Mouse (Mus musculus) kidney, embryonic 14.5 days (tissue): ENCODE data around the gene Mmadhc. TPM values are rescaled to one million over a fixed set of nuclear protein-coding genes. Genes with fewer than 3 reads are reported as not detected.

Experiments used
- ATAC-seq: fragments of 200-750 bp; cut with Nextera tagmentation; 2 replicates; pipeline ENCODE4 v1.8.0; 2017; ENCODE audit warnings: moderate number of reproducible peaks, mild to moderate bottlenecking, moderate TSS enrichment, moderate library complexity; ENCODE audit not compliant: low FRiP score, low TSS enrichment
- H3K27ac ChIP-seq: fragments of 300-500 bp; sonication (generic); 2 replicates; pipeline ENCODE4 v1.5.1; 2014; ENCODE audit warnings: low read depth, mild to moderate bottlenecking, low read length, moderate library complexity, mixed read lengths
- H3K27me3 ChIP-seq: fragments of 300-500 bp; sonication (generic); 2 replicates; pipeline ENCODE4 v1.6.1; 2014; ENCODE audit warnings: mild to moderate bottlenecking, low read length; ENCODE audit not compliant: control insufficient read depth, insufficient read depth
- H3K36me3 ChIP-seq: fragments of 300-500 bp; sonication (generic); 2 replicates; pipeline ENCODE4 v1.6.1; 2014; ENCODE audit warnings: low read length, mixed read lengths; ENCODE audit not compliant: control insufficient read depth, insufficient read depth
- H3K4me1 ChIP-seq: fragments of 300-500 bp; sonication (generic); 2 replicates; pipeline ENCODE4 v1.6.1; 2014; ENCODE audit warnings: low read length, mixed read lengths; ENCODE audit not compliant: control insufficient read depth, insufficient read depth
- H3K4me2 ChIP-seq: fragments of 300-500 bp; sonication (generic); replicated peaks from 2 replicates; pipeline ENCODE4 v1.6.1; 2014; ENCODE audit warnings: low read depth, mild to moderate bottlenecking, low read length
- H3K4me3 ChIP-seq: fragments of 300-500 bp; sonication (generic); 2 replicates; pipeline ENCODE4 v1.5.1; 2014; ENCODE audit warnings: mild to moderate bottlenecking, low read length
- H3K9ac ChIP-seq: fragments of 300-500 bp; sonication (generic); 2 replicates; pipeline ENCODE4 v1.6.1; 2014; ENCODE audit warnings: low read depth, mild to moderate bottlenecking, low read length, moderate library complexity
- H3K9me3 ChIP-seq: fragments of 300-500 bp; sonication (generic); 2 replicates; pipeline ENCODE4 v1.6.1; 2016; ENCODE audit warnings: low read length; ENCODE audit not compliant: control insufficient read depth
- WGBS: fragments of 180-500 bp; shearing (Covaris S2); extraction: QIAGEN DNeasy Blood & Tissue Kit; methylation state at CpG from one replicate; pipeline ENCODE4 v1.1.7; 2014; 5-methylcytosine and 5-hydroxymethylcytosine counted together
- polyA plus RNA-seq: library from polyadenylated mRNA; unstranded; fragments of >200 nt; fragmentation: Nextera tagmentation; extraction: Ambion mirVana; gene quantifications from 2 replicates; pipeline ENCODE4 v1.2.1, GENCODE M21; 2014

The Mmadhc gene
- polyA plus RNA-seq: 156 and 157 TPM in 2 replicates

- H3K9ac ChIP-seq: peak within 1 kb of the TSS; percentile 84
- peaks cover 18% of the 10 kb centered on the region for H3K4me1 ChIP-seq
- under 1% methylated on average over 58 of the region's 58 CpGs for WGBS
- peak within 1 kb of the TSS; percentile 80 for H3K4me3 ChIP-seq
- H3K9me3 ChIP-seq: no peaks in the 10 kb centered on the region
- peak within 1 kb of the TSS; percentile 79; the same call in 1 of the 2 replicates for H3K27ac ChIP-seq
- peaks cover 4% of the 10 kb centered on the region for H3K36me3 ChIP-seq
- no peaks in the 10 kb centered on the region for H3K27me3 ChIP-seq
- peak; percentile 97 for ATAC-seq
- H3K4me2 ChIP-seq: peak within 1 kb of the TSS; percentile 59
These were observed at the start of gene Mmadhc for GRCm38 (mm10) chr2:50296109-50296986. Gene Mmadhc (minus strand): TSS chr2:50296801.

DNA sequence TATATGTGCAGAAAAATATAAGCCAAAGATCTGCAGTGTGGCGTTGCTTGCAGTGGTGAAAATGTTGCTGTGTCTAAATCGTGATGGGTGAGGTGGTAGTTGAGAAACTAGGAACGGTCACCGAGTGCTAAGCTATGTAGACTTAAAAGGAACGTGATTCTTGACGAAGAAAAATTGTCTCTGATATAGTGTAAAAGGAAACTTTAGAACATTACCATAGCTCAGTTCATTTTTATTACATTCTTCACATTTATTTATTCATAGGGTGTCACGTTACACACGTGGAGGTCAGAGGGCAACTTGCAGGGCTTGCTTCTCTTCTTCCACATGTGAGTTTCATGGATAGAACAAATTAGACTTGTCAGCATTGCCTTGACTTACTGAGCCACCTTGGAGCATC lies 47.0 kb upstream of the Mmadhc start:
- H3K4me3 ChIP-seq: no peak overlapping the region
- H3K36me3 ChIP-seq: no peaks in the 10 kb centered on the region
- H3K4me2 ChIP-seq: no peak overlapping the region
- H3K9me3 ChIP-seq: no peaks in the 10 kb centered on the region
- 61% methylated on average over 8 of the region's 8 CpGs for WGBS
- no peak for ATAC-seq
- H3K27ac ChIP-seq: no peak overlapping the region
- no peaks in the 10 kb centered on the region for H3K27me3 ChIP-seq
- H3K4me1 ChIP-seq: no peaks in the 10 kb centered on the region
- no peak overlapping the region for H3K9ac ChIP-seq

GRCm38 (mm10) chr2:50339061-50339460 lies 42.5 kb upstream of the Mmadhc start:
- ATAC-seq: no peak
- Histone ChIP-seq H3K9me3 (no peaks in the 10 kb centered on the region), H3K9ac (no peak overlapping the region), H3K4me2 (no peak overlapping the region), H3K27ac (no peak overlapping the region), H3K27me3 (no peaks in the 10 kb centered on the region), H3K4me1 (no peaks in the 10 kb centered on the region), H3K4me3 (no peak overlapping the region), H3K36me3 (no peaks in the 10 kb centered on the region)
- WGBS: 64% methylated on average over 3 of the region's 3 CpGs

DNA sequence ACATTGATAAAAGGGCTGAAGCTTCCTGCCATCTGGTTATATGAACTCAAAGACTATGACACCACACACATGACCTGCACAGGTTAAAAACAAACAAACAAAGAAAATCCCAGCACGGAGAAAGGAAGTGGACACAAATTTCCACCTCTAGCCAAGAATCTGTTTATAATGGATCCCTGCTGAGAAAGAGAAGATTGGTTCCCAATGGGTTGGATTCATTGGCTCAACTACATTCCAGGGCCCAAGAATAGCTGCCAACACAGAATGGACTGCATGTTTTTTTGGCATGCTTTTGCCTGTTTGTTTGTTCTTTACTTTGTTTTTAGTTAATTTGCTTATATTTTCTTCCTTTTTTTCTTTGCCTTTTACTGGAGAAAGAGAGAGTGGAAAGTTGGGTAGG lies 41.0 kb upstream of the Mmadhc start:
- WGBS: 75% methylated on average over 1 of the region's 1 CpGs
- no peaks in the 10 kb centered on the region for H3K9me3 ChIP-seq
- no peak for ATAC-seq
- H3K4me1 ChIP-seq: no peaks in the 10 kb centered on the region
- H3K27me3 ChIP-seq: no peaks in the 10 kb centered on the region
- H3K4me3 ChIP-seq: no peak overlapping the region
- no peak overlapping the region for H3K4me2 ChIP-seq
- no peaks in the 10 kb centered on the region for H3K36me3 ChIP-seq
- no peak overlapping the region for H3K27ac ChIP-seq
- H3K9ac ChIP-seq: no peak overlapping the region

DNA sequence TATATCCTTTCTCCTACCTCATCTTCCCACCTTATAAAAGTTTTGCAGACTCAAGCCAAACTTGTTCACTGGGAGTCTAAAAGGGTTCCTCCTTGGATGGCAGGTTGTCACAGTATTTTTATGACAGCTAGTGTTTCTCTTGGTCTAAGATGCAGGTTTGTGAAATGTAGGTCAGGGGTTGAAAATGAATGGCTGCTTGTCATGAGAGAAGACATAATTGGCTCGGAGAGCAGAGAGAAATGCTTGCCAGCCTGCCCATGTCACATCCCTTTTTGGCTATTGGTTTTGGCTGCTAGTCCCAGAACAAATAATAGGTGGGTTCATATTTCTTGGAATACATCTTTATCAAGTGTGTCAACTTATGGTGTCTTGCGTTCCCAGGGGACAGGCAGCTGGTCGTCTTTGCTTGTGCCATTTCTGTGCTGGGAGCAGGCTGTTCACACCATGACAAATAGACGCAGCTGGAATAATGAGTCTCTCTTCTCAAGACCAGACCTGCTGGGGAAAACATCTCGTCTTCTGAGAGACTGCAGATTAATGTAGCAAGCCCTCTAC lies 35.2 kb upstream of the Mmadhc start:
- Histone ChIP-seq H3K4me3 (no peak overlapping the region), H3K27ac (no peak overlapping the region), H3K9ac (no peak overlapping the region), H3K36me3 (no peaks in the 10 kb centered on the region), H3K4me1 (no peaks in the 10 kb centered on the region), H3K9me3 (no peaks in the 10 kb centered on the region), H3K4me2 (no peak overlapping the region), H3K27me3 (no peaks in the 10 kb centered on the region)
- 50% methylated on average over 5 of the region's 5 CpGs for WGBS
- no peak for ATAC-seq

GRCm38 (mm10) chr2:50328181-50328580 lies 31.6 kb upstream of the Mmadhc start:
- H3K27me3 ChIP-seq: no peaks in the 10 kb centered on the region
- H3K36me3 ChIP-seq: no peaks in the 10 kb centered on the region
- WGBS: 76% methylated on average over 4 of the region's 4 CpGs
- H3K9ac ChIP-seq: no peak overlapping the region
- no peak overlapping the region for H3K27ac ChIP-seq
- no peaks in the 10 kb centered on the region for H3K4me1 ChIP-seq
- no peak overlapping the region for H3K4me2 ChIP-seq
- no peak overlapping the region for H3K4me3 ChIP-seq
- no peak for ATAC-seq
- no peaks in the 10 kb centered on the region for H3K9me3 ChIP-seq

GRCm38 (mm10) chr2:50324799-50325198 lies 28.2 kb upstream of the Mmadhc start:
- no peak overlapping the region for H3K9ac ChIP-seq
- 73% methylated on average over 7 of the region's 7 CpGs for WGBS
- H3K4me1 ChIP-seq: no peaks in the 10 kb centered on the region
- no peaks in the 10 kb centered on the region for H3K27me3 ChIP-seq
- H3K36me3 ChIP-seq: no peaks in the 10 kb centered on the region
- no peak for ATAC-seq
- H3K4me2 ChIP-seq: no peak overlapping the region
- no peaks in the 10 kb centered on the region for H3K9me3 ChIP-seq
- H3K4me3 ChIP-seq: no peak overlapping the region
- no peak overlapping the region for H3K27ac ChIP-seq

- ATAC-seq: no peak
- no peak overlapping the region for H3K27ac ChIP-seq
- no peaks in the 10 kb centered on the region for H3K4me1 ChIP-seq
- 42% methylated on average over 9 of the region's 9 CpGs for WGBS
- no peak overlapping the region for H3K4me3 ChIP-seq
- no peaks in the 10 kb centered on the region for H3K27me3 ChIP-seq
- H3K9me3 ChIP-seq: no peaks in the 10 kb centered on the region
- no peaks in the 10 kb centered on the region for H3K36me3 ChIP-seq
- no peak overlapping the region for H3K9ac ChIP-seq
- no peak overlapping the region for H3K4me2 ChIP-seq
These were observed 10.2 kb upstream of the Mmadhc start for GRCm38 (mm10) chr2:50306663-50307320.
